Mouse (Mus musculus) ES-Bruce4 (cell line): ENCODE measurements around the gene Srl.

ENCODE experiments used
- CTCF ChIP-seq: IDR thresholded peaks from one replicate; pipeline ENCODE4 v1.8.1; 2011; ENCODE audit warnings: low read depth, low read length
- EP300 ChIP-seq: IDR thresholded peaks from 2 replicates; pipeline ENCODE4 v1.6.1; 2011; ENCODE audit warnings: low read depth, low read length; ENCODE audit not compliant: insufficient read depth

DNA sequence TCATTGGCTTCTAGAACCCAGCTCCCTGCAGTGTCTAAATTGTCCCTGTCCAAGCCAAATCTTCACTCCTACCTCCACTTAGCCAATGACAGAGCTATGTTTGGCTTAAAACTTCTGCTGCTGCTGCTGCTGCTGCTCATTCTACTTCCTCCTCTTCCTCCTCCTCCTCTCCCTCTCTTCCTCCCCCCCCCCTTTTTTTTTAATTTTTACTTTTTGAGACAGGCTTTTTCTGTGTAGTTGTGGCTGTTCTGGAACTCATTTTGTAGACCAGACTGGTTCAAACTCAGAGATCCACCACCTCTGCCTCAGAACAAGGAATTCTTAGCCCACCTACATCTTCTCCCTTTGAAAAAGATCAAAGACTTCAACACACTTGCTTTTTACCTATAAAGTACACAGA is 39.0 kb downstream of the Srl start:
- TF ChIP-seq EP300 (no peak), CTCF (no peak)
